Mouse (Mus musculus) ES-E14 (cell line): ENCODE measurements around the gene F13a1. TPM values are rescaled to one million over a fixed set of nuclear protein-coding genes. Genes with fewer than 3 reads are reported as not detected.

Experiments
- DNase-seq: peaks from one replicate; pipeline ENCODE4 v3.0.0-alpha.2; 2013; ENCODE audit warnings: low read depth, low spot score
- H3K27ac ChIP-seq: 2 replicates; pipeline ENCODE4 v1.5.1; 2012; ENCODE audit warnings: low read depth, mild to moderate bottlenecking, low read length, moderate library complexity, mixed read lengths; ENCODE audit not compliant: poor library complexity, insufficient read depth, severe bottlenecking
- H3K36me3 ChIP-seq: 2 replicates; pipeline ENCODE4 v1.6.1; 2012; ENCODE audit warnings: mild to moderate bottlenecking, low read length, moderate library complexity, mixed read lengths; ENCODE audit not compliant: control insufficient read depth, poor library complexity, insufficient read depth, severe bottlenecking
- H3K4me1 ChIP-seq, 2 experiments: fragments of 150-350 bp in 1 of 2; sonication (generic) in 1 of 2; 2 replicates each; pipeline ENCODE4 v1.6.1; 2012; ENCODE audit warnings: low read length in 2 of 2, mild to moderate bottlenecking in 1 of 2, mixed read lengths in 1 of 2; ENCODE audit not compliant: control insufficient read depth in 2 of 2, insufficient read depth in 2 of 2, poor library complexity in 1 of 2
- H3K4me3 ChIP-seq, 2 experiments: fragments of 150-350 bp in 1 of 2; sonication (generic) in 1 of 2; 2 replicates each; pipeline ENCODE4 v1.5.1; 2012; ENCODE audit warnings: low read length in 2 of 2, low read depth in 1 of 2, mild to moderate bottlenecking in 1 of 2, mixed read lengths in 1 of 2; ENCODE audit not compliant: insufficient read depth in 1 of 2, poor library complexity in 1 of 2, severe bottlenecking in 1 of 2
- H3K9ac ChIP-seq: 2 replicates; pipeline ENCODE4 v1.6.1; 2012; ENCODE audit warnings: low read depth, mild to moderate bottlenecking, low read length, mixed read lengths; ENCODE audit not compliant: poor library complexity, insufficient read depth, severe bottlenecking
- H3K9me3 ChIP-seq: fragments of 150-350 bp; sonication (generic); 2 replicates; pipeline ENCODE4 v1.6.1; 2012; ENCODE audit warnings: low read depth, mild to moderate bottlenecking, low read length; ENCODE audit not compliant: control insufficient read depth, insufficient read depth
- CHD2 ChIP-seq: IDR thresholded peaks from 2 replicates; pipeline ENCODE4 v1.6.1; 2014; ENCODE audit warnings: mild to moderate bottlenecking, low read depth, low read length, inconsistent platforms
- HCFC1 ChIP-seq: IDR thresholded peaks from 2 replicates; pipeline ENCODE4 v1.6.1; 2012; ENCODE audit warnings: low read length, inconsistent platforms, borderline replicate concordance; ENCODE audit not compliant: insufficient read depth
- MAFK ChIP-seq: IDR thresholded peaks from 2 replicates; pipeline ENCODE4 v1.6.1; 2014; ENCODE audit warnings: mild to moderate bottlenecking, low read depth, low read length, inconsistent platforms; ENCODE audit not compliant: insufficient read depth
- ZC3H11A ChIP-seq: IDR thresholded peaks from 2 replicates; pipeline ENCODE4 v1.6.1; 2012; ENCODE audit warnings: low read depth, mild to moderate bottlenecking, inconsistent platforms, low read length, borderline replicate concordance
- ZNF384 ChIP-seq: IDR thresholded peaks from 2 replicates; pipeline ENCODE4 v1.6.1; 2012; ENCODE audit warnings: low read depth, low read length, inconsistent platforms
- in situ Hi-C, 2 experiments: fragments of 600-800 bp; cut with MboI; formaldehyde crosslinking; loops; one replicate each; pipeline ENCODE4 v1.15.1; 2025; ENCODE audit warnings: low sequenced_read_pairs in 2 of 2, inconsistent platforms in 1 of 2; ENCODE audit not compliant: unreplicated experiment in 2 of 2
- total RNA-seq: library from RNA; depleted of rRNA; stranded (reverse); fragments of 300-350 nt; gene quantifications from 2 replicates; pipeline ENCODE4 v1.2.3, GENCODE M21; 2012

Gene F13a1
- total RNA-seq, 1 experiment, result not detected

GRCm38 (mm10) chr13:36892216-36892615 lies 157.8 kb downstream of the F13a1 start:
- in situ Hi-C loops, result no loop called here
- no peak overlapping the region for H3K4me3 ChIP-seq
- H3K9ac ChIP-seq, result no peak overlapping the region
- no peaks in the 10 kb centered on the region for H3K36me3 ChIP-seq
- no peaks in the 10 kb centered on the region for H3K4me1 ChIP-seq
- H3K9me3 ChIP-seq, result no peaks in the 10 kb centered on the region
- TF ChIP-seq ZNF384, result no peak
- H3K27ac ChIP-seq, result no peak overlapping the region
- DNase-seq, result no peak

GRCm38 (mm10) chr13:36885973-36886372 lies 164.1 kb downstream of the F13a1 start:
- no peak overlapping the region for H3K4me3 ChIP-seq
- in situ Hi-C loops, result no loop called here
- DNase-seq, result no peak
- no peaks in the 10 kb centered on the region for H3K4me1 ChIP-seq
- no peak overlapping the region for H3K9ac ChIP-seq
- no peaks in the 10 kb centered on the region for H3K9me3 ChIP-seq
- no peak overlapping the region for H3K27ac ChIP-seq
- TF ChIP-seq CHD2 (no peak), HCFC1 (no peak), ZNF384 (no peak), MAFK (no peak), ZC3H11A (no peak)
- no peaks in the 10 kb centered on the region for H3K36me3 ChIP-seq

- Histone ChIP-seq H3K4me3 (no peak overlapping the region), H3K27ac (no peak overlapping the region), H3K36me3 (no peaks in the 10 kb centered on the region), H3K9ac (no peak overlapping the region), H3K4me1 (no peaks in the 10 kb centered on the region), H3K9me3 (no peaks in the 10 kb centered on the region)
- in situ Hi-C loops, result no loop called here
- TF ChIP-seq MAFK (no peak), ZC3H11A (no peak), HCFC1 (no peak), CHD2 (no peak), ZNF384 (no peak)
- no peak for DNase-seq
Measured at GRCm38 (mm10) chr13:36839111-36839510, 210.9 kb downstream of the F13a1 start.
